Mouse (Mus musculus) G1E-ER4 (cell line): ENCODE measurements around the gene Slc22a8. TPM values are rescaled to one million over a fixed set of nuclear protein-coding genes. Genes with fewer than 3 reads are reported as not detected.

Experiments used
- GATA1 ChIP-seq: IDR thresholded peaks from one replicate; pipeline ENCODE4 v1.8.0; 2012; ENCODE audit warnings: low read length, inconsistent platforms
- polyA plus RNA-seq: library from polyadenylated mRNA; stranded (reverse); fragments of >175 nt; gene quantifications from 2 replicates; pipeline ENCODE4 v1.2.3, GENCODE M21; 2012

Gene Slc22a8
- polyA plus RNA-seq, 1 experiment = not detected

DNA sequence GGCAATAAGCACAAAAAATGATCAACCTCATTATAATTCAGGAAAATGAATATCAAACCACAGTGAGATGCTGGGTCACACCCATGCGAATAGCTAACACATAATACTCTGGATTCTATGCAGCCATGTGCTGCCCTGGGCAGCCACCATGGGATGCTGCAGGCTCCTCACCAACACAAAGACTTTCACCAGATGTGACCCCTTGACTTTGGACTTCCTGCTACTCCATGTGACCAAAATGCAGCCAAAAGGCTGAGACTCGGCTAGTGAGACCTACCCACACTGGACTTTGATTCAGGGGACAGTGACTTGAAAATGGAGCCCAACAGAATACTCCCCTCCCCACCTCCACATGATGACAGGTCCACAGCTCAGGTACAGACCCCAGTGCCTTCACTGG lies 39.2 kb downstream of the Slc22a8 start:
- TF ChIP-seq GATA1 = no peak

DNA sequence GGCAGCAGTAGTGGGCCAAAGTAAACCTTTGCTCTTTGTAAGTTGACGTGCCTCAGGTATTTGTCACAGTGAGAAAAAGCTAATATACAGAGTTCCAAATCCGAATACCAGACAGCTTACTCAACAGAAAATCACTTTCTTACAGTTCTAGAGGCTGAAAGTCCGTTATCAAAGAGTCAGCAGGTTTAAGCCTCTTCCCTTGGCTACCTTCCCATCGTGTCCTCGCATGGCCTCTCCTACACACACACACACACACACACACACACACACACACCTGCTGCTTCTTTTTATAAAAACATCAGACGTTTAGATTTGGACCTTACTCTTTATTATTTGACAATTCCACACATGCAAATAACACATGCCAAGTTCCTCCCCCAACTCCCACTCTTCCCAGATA lies 39.8 kb downstream of the Slc22a8 start:
- TF ChIP-seq GATA1 = no peak

DNA sequence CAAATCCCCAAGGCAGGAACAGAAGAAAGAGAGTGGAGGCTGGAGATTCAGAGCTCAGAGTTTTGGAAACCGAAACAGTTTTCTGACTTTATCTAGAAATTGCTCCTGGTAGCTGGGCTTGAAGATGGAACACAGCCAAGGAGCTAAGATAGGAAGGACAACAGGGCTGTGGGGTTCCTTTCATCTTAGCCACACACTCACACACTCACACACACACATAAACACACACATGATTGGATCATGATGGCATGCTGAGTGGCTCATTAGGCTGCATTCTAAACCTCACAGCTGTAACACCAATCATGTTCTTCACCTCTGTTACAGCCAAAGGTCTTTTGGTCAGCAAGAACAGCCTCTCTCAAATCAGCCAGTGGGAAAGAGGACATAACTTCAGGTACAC lies 41.0 kb downstream of the Slc22a8 start:
- no peak for TF ChIP-seq GATA1

DNA sequence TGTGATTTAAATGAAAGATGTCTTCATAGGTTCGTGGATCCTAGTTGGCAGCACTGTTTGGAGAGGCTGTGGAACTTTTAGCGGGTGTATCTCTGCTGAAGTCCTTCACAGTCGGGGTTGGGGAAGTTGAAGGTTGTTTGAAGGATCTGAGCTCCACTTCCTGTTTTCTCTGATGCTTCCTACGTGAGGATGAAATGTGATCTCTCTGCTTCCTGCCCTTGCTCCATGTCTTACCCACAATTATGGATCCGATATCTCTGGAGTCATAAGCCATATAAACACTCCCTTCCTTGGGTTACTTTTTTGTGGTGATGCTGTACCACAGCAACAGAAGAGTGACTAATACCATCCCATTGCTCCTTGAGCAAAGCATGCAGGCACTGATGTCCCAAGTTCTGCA lies 51.0 kb downstream of the Slc22a8 start:
- TF ChIP-seq GATA1 = no peak

DNA sequence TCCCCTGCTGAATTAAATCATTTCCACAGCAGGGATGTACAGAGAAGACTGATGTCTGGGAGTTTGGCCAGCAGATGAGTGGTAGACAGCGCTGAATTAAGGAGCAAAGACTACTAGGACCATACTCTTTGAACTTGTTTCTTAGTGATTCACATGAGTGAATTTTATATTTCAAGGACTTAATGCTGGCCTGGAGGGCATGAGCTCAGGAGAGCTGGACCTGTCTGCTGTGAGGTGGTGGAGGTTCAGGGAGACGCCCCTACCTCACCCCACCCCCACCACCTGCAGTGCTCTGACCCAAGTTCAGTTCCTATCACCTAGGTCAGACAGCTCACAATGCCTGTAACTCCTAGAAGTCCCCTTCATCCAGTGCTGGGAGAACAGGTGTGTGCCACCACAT lies 55.3 kb downstream of the Slc22a8 start:
- no peak for TF ChIP-seq GATA1

DNA sequence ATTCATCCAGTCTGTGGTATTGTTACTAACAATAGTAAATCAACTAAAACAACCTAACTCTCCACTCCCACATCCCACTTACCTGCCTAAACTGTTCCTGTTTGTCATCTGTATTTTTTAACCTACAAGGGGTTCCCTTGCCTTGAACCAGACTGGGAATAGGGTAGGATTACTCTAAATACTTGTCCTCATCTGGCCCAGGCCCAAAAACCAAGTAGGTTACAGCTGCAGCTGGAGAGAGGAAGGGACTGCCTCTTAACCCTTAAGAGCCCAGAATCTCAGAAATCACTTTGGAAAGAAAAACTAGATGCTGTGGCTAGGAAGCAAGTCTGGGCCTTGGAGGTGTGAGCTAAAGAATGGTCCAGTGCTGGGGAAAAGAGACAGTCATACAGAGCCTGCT lies 64.8 kb downstream of the Slc22a8 start:
- TF ChIP-seq GATA1 = no peak

DNA sequence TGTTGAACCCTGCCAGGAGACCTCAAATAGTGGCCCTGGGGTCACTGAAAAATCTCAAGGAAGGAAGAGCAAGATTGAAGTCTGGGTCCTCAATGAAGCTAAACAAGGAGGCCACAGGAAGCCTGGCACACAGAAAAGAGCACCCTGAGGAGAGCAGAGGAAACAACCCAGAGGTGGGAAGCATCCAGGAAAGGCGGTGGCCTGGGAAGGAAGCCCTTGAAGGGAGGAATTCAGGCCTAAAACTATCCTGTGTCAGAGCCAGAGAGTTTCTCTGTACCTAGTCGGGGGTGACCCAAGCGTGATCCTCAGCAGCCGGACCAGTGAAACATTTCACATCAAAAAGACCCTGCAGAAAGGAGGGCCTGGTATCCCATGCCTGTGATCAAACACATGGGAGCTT lies 65.3 kb downstream of the Slc22a8 start:
- TF ChIP-seq GATA1 = no peak

Other genes starting within 250 kb of the Slc22a8 start
- gene Slc22a30, start 186.1 kb upstream of the Slc22a8 start, polyA plus RNA-seq = not detected in 2 replicates
- not detected in 2 replicates for gene Slc22a6, start 26.8 kb downstream of the Slc22a8 start, polyA plus RNA-seq
- 0.02 and 0.12 TPM in 2 replicates for gene Chrm1, start 72.5 kb downstream of the Slc22a8 start, polyA plus RNA-seq
- 180 and 242 TPM in 2 replicates for gene Slc3a2, start 132.1 kb downstream of the Slc22a8 start, polyA plus RNA-seq
- gene Wdr74, start 144.6 kb downstream of the Slc22a8 start, polyA plus RNA-seq = 45.8 and 52.0 TPM in 2 replicates
- gene 1700092M07Rik, start 149.5 kb downstream of the Slc22a8 start, polyA plus RNA-seq = 1.8 and 2.1 TPM in 2 replicates
- 13.4 and 17.1 TPM in 2 replicates for gene Stx5a, start 150.2 kb downstream of the Slc22a8 start, polyA plus RNA-seq
- 23.2 and 29.3 TPM in 2 replicates for gene Nxf1, start 165.8 kb downstream of the Slc22a8 start, polyA plus RNA-seq
- gene Tmem223, start 179.7 kb downstream of the Slc22a8 start, polyA plus RNA-seq = 3.6 and 4.5 TPM in 2 replicates
- 50.4 and 51.8 TPM in 2 replicates for gene Tmem179b, start 183.2 kb downstream of the Slc22a8 start, polyA plus RNA-seq
- gene Taf6l, start 195.2 kb downstream of the Slc22a8 start, polyA plus RNA-seq = 42.9 and 51.9 TPM in 2 replicates
- gene Polr2g, start 207.3 kb downstream of the Slc22a8 start, polyA plus RNA-seq = 8.1 and 8.9 TPM in 2 replicates
- 1.4 and 1.9 TPM in 2 replicates for gene Zbtb3, start 211.3 kb downstream of the Slc22a8 start, polyA plus RNA-seq
- gene Ttc9c, start 228.1 kb downstream of the Slc22a8 start, polyA plus RNA-seq = 2.1 and 3.1 TPM in 2 replicates
- gene Hnrnpul2, start 228.8 kb downstream of the Slc22a8 start, polyA plus RNA-seq = 100 and 147 TPM in 2 replicates
- gene AC129217.1, start 238.5 kb downstream of the Slc22a8 start, polyA plus RNA-seq = 110 and 157 TPM in 2 replicates
- gene Bscl2, start 246.2 kb downstream of the Slc22a8 start, polyA plus RNA-seq = 9.4 and 10.6 TPM in 2 replicates
- not detected in 2 replicates for gene Gng3, start 247.9 kb downstream of the Slc22a8 start, polyA plus RNA-seq